Mouse (Mus musculus) hindbrain, embryonic 10.5 days (tissue): ENCODE data around the gene Twf1. TPM values are rescaled to one million over a fixed set of nuclear protein-coding genes. Genes with fewer than 3 reads are reported as not detected.
A peak's percentile ranks its signal among the peaks of the same experiment; 100 is the strongest.

ENCODE experiments used
- DNase-seq: peaks from one replicate; pipeline ENCODE4 v3.0.0-alpha.2; 2017; ENCODE audit warnings: low spot score
- H3K27ac ChIP-seq: fragments of 300-500 bp; sonication (generic); 2 replicates; pipeline ENCODE4 v1.5.1; 2016; ENCODE audit warnings: mild to moderate bottlenecking, moderate library complexity
- H3K27me3 ChIP-seq: fragments of 300-500 bp; sonication (generic); 2 replicates; pipeline ENCODE4 v1.6.1; 2016; ENCODE audit warnings: mild to moderate bottlenecking; ENCODE audit not compliant: poor library complexity, insufficient read depth, severe bottlenecking
- H3K36me3 ChIP-seq: fragments of 300-500 bp; sonication (generic); 2 replicates; pipeline ENCODE4 v1.6.1; 2016; ENCODE audit warnings: mild to moderate bottlenecking, moderate library complexity
- H3K4me1 ChIP-seq: fragments of 300-500 bp; sonication (generic); replicated peaks from 2 replicates; pipeline ENCODE4 v1.6.1; 2016; ENCODE audit warnings: mild to moderate bottlenecking
- H3K4me3 ChIP-seq: fragments of 300-500 bp; sonication (generic); 2 replicates; pipeline ENCODE4 v1.5.1; 2016; ENCODE audit warnings: mild to moderate bottlenecking, moderate library complexity
- H3K9me3 ChIP-seq: fragments of 300-500 bp; sonication (generic); 2 replicates; pipeline ENCODE4 v1.6.1; 2016; ENCODE audit warnings: mild to moderate bottlenecking, moderate library complexity
- WGBS: fragments of 180-500 bp; shearing (Covaris S2); methylation state at CpG from one replicate; pipeline ENCODE4 v1.1.7; 2016; 5-methylcytosine and 5-hydroxymethylcytosine counted together
- polyA plus RNA-seq: library from polyadenylated mRNA; unstranded; fragments of >200 nt; fragmentation: Nextera tagmentation; extraction: Ambion mirVana; gene quantifications from 2 replicates; pipeline ENCODE4 v1.2.1, GENCODE M21; 2016

The Twf1 gene
- polyA plus RNA-seq, 1 experiment from 2014 or later, result 78.3 TPM

DNA sequence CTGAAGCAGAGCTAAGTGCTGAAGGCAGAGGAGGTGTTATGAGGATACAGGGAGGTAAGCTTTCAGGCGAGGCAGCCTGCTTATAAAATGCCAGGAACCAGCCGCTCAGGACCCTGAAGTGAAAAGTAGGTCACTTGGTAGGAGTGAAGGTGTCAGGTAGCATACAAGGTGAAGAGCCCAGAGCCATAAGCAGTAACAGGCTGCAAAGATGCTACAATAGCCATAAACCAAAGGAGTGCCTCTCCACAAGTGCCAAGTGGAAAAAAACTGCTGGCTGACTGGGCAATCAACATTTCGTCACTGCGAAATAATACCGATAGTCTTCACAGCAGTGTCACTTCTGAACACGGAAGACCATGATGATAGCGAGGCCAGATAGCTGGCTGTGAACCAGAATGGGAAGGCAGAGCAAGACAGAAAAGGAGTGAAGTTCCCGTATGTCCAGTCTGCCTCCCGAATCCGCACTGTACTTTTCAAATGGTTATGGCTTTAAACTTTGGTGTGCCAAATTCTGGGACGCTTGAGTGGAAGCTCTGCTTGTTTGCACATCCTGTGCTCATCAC, 10.5 kb upstream of the Twf1 start:
- WGBS, result 87% methylated on average over 11 of the region's 11 CpGs
- no peaks in the 10 kb centered on the region for H3K36me3 ChIP-seq
- no peaks in the 10 kb centered on the region for H3K9me3 ChIP-seq
- H3K4me3 ChIP-seq, result no peak overlapping the region
- no peak for DNase-seq
- no peaks in the 10 kb centered on the region for H3K27me3 ChIP-seq
- H3K27ac ChIP-seq, result no peak overlapping the region
- peaks cover 20% of the 10 kb centered on the region for H3K4me1 ChIP-seq

- Histone ChIP-seq H3K4me1 (peaks cover 16% of the 10 kb centered on the region), H3K27me3 (no peaks in the 10 kb centered on the region), H3K36me3 (no peaks in the 10 kb centered on the region), H3K27ac (no peak overlapping the region), H3K4me3 (no peak overlapping the region), H3K9me3 (no peaks in the 10 kb centered on the region)
- WGBS, result 88% methylated on average over 1 of the region's 1 CpGs
- no peak for DNase-seq
Observed at GRCm38 (mm10) chr15:94593586-94593985, 3.9 kb upstream of the Twf1 start.

DNA sequence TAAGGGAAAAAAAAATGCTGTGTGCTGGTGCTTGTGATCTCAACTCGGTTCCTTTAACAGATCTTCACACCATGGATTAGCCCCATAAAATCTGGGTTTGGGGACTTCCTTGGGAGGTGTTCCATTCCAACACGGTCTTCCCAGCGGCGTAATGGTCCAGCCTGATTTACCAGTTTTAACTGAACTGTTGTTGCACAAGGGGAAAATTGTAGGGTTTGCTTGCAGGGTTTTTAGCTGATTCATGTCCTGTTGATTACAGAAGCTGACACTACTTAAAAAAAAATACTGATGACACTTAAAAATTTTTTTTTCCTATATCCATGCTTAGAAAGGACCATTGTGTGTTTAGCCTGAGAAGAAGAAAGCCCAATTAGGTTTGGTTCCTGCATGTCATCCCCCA, 1.7 kb upstream of the Twf1 start:
- WGBS, result 90% methylated on average over 4 of the region's 4 CpGs
- Histone ChIP-seq H3K4me3 (no peak overlapping the region), H3K27me3 (no peaks in the 10 kb centered on the region), H3K27ac (no peak overlapping the region), H3K9me3 (no peaks in the 10 kb centered on the region), H3K36me3 (peaks cover 5% of the 10 kb centered on the region), H3K4me1 (peaks cover 13% of the 10 kb centered on the region)
- no peak for DNase-seq

- WGBS, result 13% methylated on average over 8 of the region's 8 CpGs
- Histone ChIP-seq H3K4me1 (peaks cover 13% of the 10 kb centered on the region), H3K36me3 (peaks cover 17% of the 10 kb centered on the region), H3K9me3 (no peaks in the 10 kb centered on the region), H3K27me3 (no peaks in the 10 kb centered on the region), H3K4me3 (peak overlapping the region; percentile 96), H3K27ac (peak overlapping the region; percentile 95)
- DNase-seq, result no peak
Observed at GRCm38 (mm10) chr15:94590083-94590482, 394 bp upstream of the Twf1 start.

DNA sequence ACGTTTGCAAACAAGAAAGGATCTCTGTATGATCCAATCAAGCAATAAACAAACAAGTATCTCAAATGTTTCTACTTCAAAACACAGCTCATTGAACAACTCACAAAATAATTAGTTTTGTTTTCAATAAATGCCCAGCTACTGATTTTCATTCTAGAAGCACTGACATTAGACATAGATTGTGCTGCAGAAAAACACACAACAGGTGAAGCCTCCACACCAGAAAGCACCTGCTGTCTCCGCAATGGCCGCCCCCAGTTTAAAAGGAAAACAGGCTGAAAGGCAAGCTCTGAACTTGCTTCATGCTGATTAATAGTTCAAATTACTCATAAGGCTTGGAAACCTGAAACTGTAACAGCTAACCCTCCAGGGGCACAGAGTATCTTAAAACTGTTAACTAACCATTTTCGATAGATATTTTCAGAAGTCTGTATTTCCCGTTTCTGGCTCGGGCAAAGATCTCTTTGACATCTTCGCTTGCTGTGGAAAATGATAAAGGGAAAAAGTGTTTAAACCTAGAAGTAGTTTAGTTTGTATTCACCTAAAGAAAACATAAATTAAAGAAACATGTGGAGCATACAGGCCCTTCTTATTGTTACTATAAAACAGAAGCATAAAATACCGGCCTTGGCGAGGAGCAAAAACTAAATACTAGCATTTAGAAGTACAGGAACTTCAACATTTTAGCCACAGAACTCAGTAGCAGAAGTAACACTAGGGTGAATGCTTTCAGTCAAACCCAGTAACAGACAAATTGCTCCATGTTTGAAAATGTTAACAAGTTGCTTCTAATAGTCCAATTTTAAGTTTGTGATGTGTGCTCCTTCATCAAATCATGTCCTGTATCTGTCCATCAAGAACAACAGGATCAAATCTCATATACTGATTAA, 1.6 kb downstream of the Twf1 start:
- peaks cover 37% of the 10 kb centered on the region for H3K36me3 ChIP-seq
- 90% methylated on average over 9 of the region's 9 CpGs for WGBS
- peaks cover 13% of the 10 kb centered on the region for H3K4me1 ChIP-seq
- no peak overlapping the region for H3K27ac ChIP-seq
- H3K9me3 ChIP-seq, result no peaks in the 10 kb centered on the region
- H3K4me3 ChIP-seq, result peak overlapping the region; percentile 96
- DNase-seq, result no peak
- no peaks in the 10 kb centered on the region for H3K27me3 ChIP-seq

GRCm38 (mm10) chr15:94584738-94585137, 5.0 kb downstream of the Twf1 start:
- DNase-seq, result no peak
- H3K4me1 ChIP-seq, result peaks cover 18% of the 10 kb centered on the region
- no peak overlapping the region for H3K27ac ChIP-seq
- no peak overlapping the region for H3K4me3 ChIP-seq
- H3K36me3 ChIP-seq, result peaks cover 70% of the 10 kb centered on the region
- 82% methylated on average over 4 of the region's 4 CpGs for WGBS
- no peaks in the 10 kb centered on the region for H3K27me3 ChIP-seq
- H3K9me3 ChIP-seq, result no peaks in the 10 kb centered on the region

DNA sequence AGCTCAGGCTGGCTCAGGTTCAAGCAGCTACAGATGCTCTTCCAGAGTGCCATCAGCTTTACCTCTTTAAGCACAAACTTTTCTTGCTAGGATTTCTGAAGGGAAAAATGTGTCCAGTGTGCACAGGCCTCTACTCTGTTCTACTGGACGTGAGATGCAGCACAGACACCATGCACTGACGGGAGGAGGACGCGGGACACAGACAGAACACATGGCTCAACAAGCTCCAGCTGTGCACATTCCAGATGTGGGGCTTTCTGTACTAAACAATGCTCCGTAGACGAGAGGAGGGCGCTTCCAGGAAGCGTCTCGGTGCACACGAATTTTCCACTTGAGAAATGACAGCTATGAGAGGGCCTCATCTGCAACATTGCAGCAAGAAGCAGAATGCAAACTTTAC, 6.5 kb downstream of the Twf1 start:
- WGBS, result 89% methylated on average over 10 of the region's 10 CpGs
- no peak overlapping the region for H3K4me3 ChIP-seq
- H3K9me3 ChIP-seq, result no peaks in the 10 kb centered on the region
- H3K36me3 ChIP-seq, result peaks cover 83% of the 10 kb centered on the region
- no peaks in the 10 kb centered on the region for H3K27me3 ChIP-seq
- no peak overlapping the region for H3K27ac ChIP-seq
- no peak for DNase-seq
- peaks cover 10% of the 10 kb centered on the region for H3K4me1 ChIP-seq

DNA sequence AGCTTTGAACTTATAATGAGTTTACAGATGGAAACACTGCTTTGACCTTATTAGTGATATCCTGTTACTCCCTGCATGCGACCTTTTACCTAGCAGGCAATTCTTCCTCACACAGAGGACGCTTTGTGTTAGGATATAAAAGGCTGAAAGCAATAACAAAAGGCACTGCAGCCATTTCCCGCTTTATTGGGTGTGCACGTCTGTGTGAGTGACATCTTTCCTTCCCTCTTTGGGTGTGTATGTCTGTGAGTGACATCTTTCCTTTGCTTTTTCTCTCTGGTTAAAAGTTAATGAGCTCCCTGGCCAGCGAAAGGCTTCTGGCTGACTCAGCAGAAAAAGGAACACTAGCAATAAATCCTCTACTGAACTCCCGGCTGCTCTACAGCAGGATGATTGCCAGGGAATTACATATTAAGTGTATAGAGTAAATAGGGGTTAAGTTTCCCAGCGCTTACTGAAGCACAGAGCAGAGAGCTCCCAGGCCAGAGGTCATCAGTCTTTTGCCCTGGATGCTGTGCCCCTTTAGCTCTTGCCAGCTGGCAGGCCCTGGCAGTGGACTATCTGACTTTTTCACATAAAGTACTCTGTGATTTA, 7.6 kb downstream of the Twf1 start:
- peaks cover 85% of the 10 kb centered on the region for H3K36me3 ChIP-seq
- H3K4me1 ChIP-seq, result peaks cover 6% of the 10 kb centered on the region; the same call in 1 of the 2 replicates
- H3K27ac ChIP-seq, result no peak overlapping the region
- no peaks in the 10 kb centered on the region for H3K9me3 ChIP-seq
- WGBS, result 59% methylated on average over 7 of the region's 7 CpGs
- no peak for DNase-seq
- no peaks in the 10 kb centered on the region for H3K27me3 ChIP-seq
- H3K4me3 ChIP-seq, result no peak overlapping the region

DNA sequence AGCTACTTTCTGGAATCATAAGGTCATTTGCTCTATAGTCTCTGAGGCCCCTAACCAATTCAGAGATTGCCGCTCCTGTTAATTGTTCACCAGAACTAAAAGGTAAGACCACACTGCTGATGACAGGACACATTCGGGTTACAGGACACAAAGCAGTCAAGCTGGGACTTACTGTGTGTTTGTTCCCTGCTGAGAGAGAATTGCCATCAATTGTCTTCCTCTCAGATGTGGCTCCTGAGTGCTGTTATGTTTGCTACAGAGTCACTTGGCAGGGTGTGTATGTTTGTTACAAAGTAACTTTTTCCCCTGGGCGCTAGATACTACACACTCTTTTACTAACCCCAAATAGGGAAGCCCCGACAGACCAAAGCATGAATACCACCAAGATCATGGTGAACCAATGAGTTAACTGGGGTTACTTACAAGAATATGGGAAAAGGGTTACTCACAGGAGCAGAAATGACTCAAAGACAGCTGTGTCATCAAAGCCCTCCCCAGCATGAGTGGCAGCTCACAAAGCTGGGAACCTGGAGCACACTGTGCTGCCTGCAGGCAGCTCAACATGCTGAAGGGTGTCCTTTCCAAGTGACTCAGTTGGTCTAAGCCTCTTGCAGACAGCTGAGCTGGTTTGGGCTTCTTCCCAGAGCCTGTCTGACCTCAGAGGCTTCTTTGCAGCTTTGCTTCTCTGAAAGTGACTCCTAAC, 15.0 kb downstream of the Twf1 start:
- Histone ChIP-seq H3K9me3 (no peaks in the 10 kb centered on the region), H3K36me3 (peaks cover 16% of the 10 kb centered on the region), H3K27me3 (no peaks in the 10 kb centered on the region), H3K4me1 (no peaks in the 10 kb centered on the region), H3K4me3 (no peak overlapping the region), H3K27ac (no peak overlapping the region)
- WGBS, result 61% methylated on average over 4 of the region's 4 CpGs
- no peak for DNase-seq

GRCm38 (mm10) chr15:94572746-94573145, 16.9 kb downstream of the Twf1 start:
- Histone ChIP-seq H3K27ac (no peak overlapping the region), H3K4me1 (no peaks in the 10 kb centered on the region), H3K9me3 (no peaks in the 10 kb centered on the region), H3K36me3 (no peaks in the 10 kb centered on the region), H3K4me3 (no peak overlapping the region), H3K27me3 (no peaks in the 10 kb centered on the region)
- WGBS, result 70% methylated on average over 8 of the region's 8 CpGs
- DNase-seq, result no peak

- H3K9me3 ChIP-seq, result no peaks in the 10 kb centered on the region
- WGBS, result 95% methylated on average over 4 of the region's 4 CpGs
- no peaks in the 10 kb centered on the region for H3K36me3 ChIP-seq
- no peak overlapping the region for H3K27ac ChIP-seq
- no peaks in the 10 kb centered on the region for H3K27me3 ChIP-seq
- H3K4me3 ChIP-seq, result no peak overlapping the region
- H3K4me1 ChIP-seq, result no peaks in the 10 kb centered on the region
- no peak for DNase-seq
Observed at GRCm38 (mm10) chr15:94571501-94571900, 18.2 kb downstream of the Twf1 start.

DNA sequence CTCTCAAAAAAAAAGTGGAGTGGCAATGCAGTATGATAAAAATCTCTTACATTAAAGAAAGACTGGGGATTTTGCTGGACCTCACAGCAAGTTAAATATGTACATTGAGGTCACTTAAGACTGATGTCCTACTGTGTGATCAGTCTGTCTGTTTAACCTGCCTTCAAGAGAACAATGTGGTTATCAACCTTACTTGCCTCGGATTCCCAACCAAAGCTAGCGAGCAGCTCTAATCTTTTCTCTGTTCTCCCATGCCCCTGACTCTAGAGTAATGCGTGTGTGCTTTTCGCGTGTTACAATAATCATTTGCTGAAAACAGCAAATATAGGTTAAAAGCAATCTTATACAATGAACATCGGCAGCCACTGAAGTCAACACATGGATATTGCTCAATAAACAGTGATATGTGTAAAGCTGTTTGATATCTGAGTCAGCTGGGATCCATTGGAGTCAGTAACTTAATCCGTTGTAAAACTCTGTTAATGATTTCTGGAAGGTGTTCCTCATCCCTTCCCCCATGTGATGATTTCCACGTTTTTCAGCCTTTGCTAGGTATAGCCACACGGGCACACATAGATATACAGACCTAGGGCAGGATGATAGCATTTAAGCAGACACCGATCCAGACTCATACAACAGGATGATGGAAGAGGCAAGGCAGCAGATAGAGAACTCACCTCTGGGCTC, 21.1 kb downstream of the Twf1 start:
- H3K36me3 ChIP-seq, result no peaks in the 10 kb centered on the region
- no peak for DNase-seq
- H3K27ac ChIP-seq, result no peak overlapping the region
- no peaks in the 10 kb centered on the region for H3K27me3 ChIP-seq
- no peaks in the 10 kb centered on the region for H3K4me1 ChIP-seq
- 90% methylated on average over 10 of the region's 10 CpGs for WGBS
- H3K9me3 ChIP-seq, result no peaks in the 10 kb centered on the region
- no peak overlapping the region for H3K4me3 ChIP-seq
